Mouse (Mus musculus): Measurements from ENCODE around the gene Mipol1.

GRCm38 (mm10) chr12:57511127-57511526, 280.9 kb downstream of the Mipol1 start:
- TF ChIP-seq CTCF (IDR thresholded peaks at IDR 0.05), result no peak
- TF ChIP-seq POLR2A (IDR thresholded peaks at IDR 0.05; ENCODE audit: insufficient read depth, low read depth, low read length), result no peak

All from heart, adult 2 months (tissue).